Mouse (Mus musculus) embryonic fibroblast, embryonic 13.5 days (primary cell): Measurements from ENCODE around the gene Plscr1.

Experiments used
- CTCF ChIP-seq: IDR thresholded peaks from 2 replicates; pipeline ENCODE4 v1.5.1; 2011; ENCODE audit warnings: mild to moderate bottlenecking, control low read depth, low read length, moderate library complexity, borderline replicate concordance; ENCODE audit not compliant: insufficient read depth
- POLR2A ChIP-seq: IDR thresholded peaks from 2 replicates; pipeline ENCODE4 v1.6.1; 2011; ENCODE audit warnings: low read depth, mild to moderate bottlenecking, control low read depth, low read length, moderate library complexity

DNA sequence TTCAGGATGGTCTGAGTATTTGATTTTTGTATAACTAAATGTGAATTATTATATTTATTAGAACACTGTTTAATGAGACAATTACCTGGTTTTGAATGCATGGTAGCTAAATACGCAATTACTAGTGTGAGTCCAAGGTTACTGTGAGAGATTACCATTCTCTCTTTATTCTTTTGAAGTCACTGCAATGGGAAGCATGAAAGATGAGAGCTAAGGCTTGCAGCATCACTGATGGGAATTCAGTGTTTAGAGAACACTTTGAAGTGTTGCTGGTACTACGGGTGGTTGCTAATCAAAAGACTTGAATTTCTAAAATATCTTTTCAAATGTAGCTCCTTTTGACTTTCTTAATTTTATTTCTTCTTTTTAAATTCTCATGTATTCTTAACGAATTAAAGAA, 39.7 kb upstream of the Plscr1 start:
- no peak for TF ChIP-seq POLR2A
- no peak for TF ChIP-seq CTCF
